Mouse (Mus musculus): ENCODE results near the gene Ppp2r2c.

DNA sequence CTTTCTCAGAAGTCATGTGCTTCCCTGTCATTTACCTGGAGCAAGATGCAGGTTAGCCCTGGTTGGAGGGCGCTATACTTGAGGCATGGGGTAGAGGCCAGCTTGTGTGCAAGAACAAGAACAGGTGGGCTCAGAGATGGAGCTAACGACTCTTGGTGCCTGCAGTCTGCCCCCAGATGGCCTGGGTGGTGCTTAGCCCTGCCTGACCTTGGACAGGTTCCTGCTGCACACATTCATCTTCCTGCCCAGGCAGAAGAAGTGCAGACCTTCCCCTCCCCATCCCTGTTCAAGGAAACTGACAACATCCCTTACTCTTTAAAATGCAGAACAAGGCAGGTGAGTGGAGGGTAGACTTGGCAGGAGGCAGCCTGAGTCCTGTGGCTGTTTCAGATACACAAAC lies 18.0 kb downstream of the Ppp2r2c start:
- TF ChIP-seq CTCF (IDR thresholded peaks at IDR 0.05) (no peak), POLR2A (IDR thresholded peaks at IDR 0.05; ENCODE audit: insufficient read depth, low read depth, low read length) (no peak)
